Mouse (Mus musculus): ENCODE data around the gene Lyg2.

GRCm38 (mm10) chr1:37925971-37926370 lies 9.7 kb upstream of the Lyg2 start:
- TF ChIP-seq CTCF (IDR thresholded peaks at IDR 0.05; ENCODE audit: control insufficient read depth, insufficient read depth, insufficient replicate concordance, low read depth, low read length): no peak
- TF ChIP-seq POLR2A (IDR thresholded peaks at IDR 0.05; ENCODE audit: control insufficient read depth, low read depth, low read length): no peak

Data from testis, adult 2 months (tissue).